Mouse (Mus musculus) fat pad, adult 2 months (tissue): ENCODE results near the gene Atg2a.

Experiments used
- DNase-seq: peaks from one replicate; pipeline ENCODE4 v3.0.0-alpha.2; 2011; ENCODE audit warnings: low read depth, low spot score; ENCODE audit errors: extremely low read depth

Atg2a gene

DNA sequence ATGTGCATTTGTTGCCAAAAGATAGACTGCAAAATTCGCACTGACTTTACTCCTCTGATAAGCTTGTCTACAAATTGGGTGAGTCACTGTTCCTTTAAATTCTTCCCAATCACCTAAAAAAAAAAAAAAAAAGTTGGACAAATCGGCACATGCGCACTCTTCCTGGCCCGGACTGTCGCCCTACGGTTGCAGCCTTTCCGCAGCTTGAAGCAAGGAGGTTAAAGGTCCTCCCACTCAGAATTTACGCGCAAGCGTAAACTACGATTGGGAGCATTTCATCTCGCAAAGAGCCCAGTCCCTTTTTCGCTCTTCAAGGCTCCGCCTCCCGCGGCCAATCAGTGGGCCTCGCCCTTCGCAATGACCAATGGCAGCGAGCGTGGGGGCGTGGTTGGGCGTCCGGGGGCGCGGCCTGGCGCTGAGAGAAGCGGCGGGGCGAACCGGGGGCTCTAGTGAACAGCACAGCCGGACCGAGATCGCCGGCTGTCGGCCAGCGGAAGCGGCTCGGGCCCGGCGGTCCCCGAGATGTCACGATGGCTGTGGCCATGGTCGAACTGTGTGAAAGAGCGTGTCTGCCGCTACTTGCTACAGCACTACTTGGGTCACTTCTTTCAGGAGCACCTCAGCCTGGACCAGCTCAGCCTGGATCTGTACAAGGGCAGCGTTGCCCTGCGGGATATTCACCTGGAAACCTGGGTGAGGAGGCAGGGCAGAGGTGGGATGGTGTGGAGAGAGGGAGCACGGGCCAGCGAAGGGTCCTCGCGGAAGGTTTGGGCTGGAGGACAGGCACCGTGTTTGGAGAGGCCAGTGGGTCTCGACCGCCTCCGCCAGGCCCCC is at the start of gene Atg2a:
Gene Atg2a (plus strand): TSS at position 395 of the 834 bp plus-strand sequence.
- peak; percentile 97 for DNase-seq

- no peak for DNase-seq
Measured at GRCm38 (mm10) chr19:6204265-6204664, 37.2 kb upstream of the Atg2a start.

- no peak for DNase-seq
Measured at GRCm38 (mm10) chr19:6206716-6207115, 34.8 kb upstream of the Atg2a start.

GRCm38 (mm10) chr19:6216046-6216705 is 25.3 kb upstream of the Atg2a start:
- no peak for DNase-seq

DNA sequence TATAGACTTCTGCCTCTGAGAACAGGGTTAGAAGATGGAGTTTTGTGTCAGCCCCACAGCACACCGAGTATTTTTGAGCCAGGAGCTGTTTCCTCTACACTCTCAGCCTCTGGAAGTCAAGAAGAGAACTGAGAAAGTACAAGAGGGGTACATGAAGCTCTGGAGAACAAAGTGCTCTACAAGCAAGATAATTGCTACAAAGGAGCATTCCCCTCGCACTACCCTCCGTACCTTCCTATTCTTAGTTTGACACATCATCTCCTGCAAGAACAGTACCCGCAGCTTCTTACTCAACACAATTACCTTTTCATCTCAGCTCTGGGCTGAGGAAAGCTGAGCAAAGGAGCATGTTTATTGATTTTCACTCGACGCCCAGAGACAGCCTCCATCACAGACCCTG is 22.9 kb upstream of the Atg2a start:
- DNase-seq: no peak

- no peak for DNase-seq
Measured at GRCm38 (mm10) chr19:6226135-6226534, 15.3 kb upstream of the Atg2a start, which contains the start of gene Gpha2. Gene Gpha2, plus strand, starts transcription at chr19:6226380.

DNA sequence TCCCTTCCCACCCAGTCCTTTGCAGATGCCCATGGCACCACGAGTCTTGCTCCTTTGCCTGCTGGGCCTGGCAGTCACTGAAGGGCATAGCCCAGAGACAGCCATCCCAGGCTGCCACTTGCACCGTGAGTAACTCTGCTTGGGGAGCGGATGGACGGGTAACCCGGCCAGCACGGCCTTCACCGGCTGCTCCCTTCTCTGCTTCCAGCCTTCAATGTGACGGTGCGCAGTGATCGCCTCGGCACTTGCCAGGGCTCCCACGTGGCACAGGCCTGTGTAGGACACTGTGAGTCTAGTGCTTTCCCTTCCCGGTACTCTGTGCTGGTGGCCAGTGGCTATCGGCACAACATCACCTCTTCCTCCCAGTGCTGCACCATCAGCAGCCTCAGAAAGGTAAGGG is 14.7 kb upstream of the Atg2a start:
- DNase-seq: no peak

DNA sequence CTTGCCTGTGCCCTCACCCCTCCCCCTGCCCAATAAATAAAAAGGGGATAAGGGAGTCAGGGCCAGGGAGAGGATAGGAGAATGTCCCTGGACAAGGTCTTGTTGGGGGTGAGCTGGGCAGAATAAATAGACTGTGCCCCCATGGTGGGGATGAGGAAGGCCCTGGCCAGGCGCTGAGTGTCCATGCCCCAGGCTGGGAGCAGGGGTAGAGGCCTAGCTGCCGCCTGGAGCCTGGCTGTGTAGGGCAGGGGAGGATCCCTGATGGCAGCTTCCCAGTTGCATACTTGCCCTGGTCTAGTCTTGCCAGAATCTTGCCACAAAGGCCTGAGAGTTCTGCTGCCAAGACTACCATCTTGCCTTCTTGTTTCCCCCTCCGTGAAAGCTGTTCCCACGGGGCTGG is 13.6 kb upstream of the Atg2a start:
- no peak for DNase-seq

- no peak for DNase-seq
Measured at GRCm38 (mm10) chr19:6230411-6230810, 11.1 kb upstream of the Atg2a start.

DNA sequence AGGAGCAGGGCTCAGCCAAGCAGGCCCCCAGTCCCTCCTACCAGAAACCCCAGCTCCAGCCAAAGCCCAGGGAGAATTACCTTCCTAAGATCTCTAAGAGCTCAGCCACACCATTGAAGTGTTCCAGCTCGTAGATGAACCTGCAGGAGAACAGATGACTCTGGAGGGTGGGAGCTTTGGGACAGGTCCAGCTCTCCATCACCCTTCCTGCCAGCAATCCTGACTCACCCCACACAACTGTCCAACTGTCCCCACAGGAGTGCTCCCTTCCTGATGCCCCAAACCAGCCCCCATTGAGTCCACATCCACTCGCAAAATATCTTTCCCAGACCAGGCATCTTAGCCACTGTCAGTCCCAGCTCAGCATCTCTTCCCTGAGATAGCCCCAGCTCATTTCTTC is 10.4 kb upstream of the Atg2a start:
- DNase-seq: no peak

DNA sequence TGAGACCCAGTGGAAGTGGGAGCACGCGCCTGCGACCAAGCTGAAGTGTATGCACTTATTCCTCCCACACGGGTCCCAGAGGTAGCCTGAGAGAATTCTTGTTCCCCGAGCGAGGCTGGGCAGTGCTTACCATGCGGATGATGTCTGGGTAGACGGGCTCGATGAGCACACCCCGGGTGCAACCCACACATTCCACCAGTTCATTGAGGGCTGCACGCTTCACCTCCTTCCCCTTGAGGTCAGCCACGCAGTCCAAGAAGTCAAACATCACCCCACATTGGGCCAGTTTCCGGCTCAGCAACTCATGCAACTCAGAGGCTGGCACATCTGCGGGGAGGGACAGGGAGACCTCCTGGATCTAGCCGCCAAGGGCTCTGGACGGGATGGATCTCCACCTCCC is 7.8 kb upstream of the Atg2a start:
- no peak for DNase-seq

- no peak for DNase-seq
Measured at GRCm38 (mm10) chr19:6234337-6235083, 7.0 kb upstream of the Atg2a start.

DNA sequence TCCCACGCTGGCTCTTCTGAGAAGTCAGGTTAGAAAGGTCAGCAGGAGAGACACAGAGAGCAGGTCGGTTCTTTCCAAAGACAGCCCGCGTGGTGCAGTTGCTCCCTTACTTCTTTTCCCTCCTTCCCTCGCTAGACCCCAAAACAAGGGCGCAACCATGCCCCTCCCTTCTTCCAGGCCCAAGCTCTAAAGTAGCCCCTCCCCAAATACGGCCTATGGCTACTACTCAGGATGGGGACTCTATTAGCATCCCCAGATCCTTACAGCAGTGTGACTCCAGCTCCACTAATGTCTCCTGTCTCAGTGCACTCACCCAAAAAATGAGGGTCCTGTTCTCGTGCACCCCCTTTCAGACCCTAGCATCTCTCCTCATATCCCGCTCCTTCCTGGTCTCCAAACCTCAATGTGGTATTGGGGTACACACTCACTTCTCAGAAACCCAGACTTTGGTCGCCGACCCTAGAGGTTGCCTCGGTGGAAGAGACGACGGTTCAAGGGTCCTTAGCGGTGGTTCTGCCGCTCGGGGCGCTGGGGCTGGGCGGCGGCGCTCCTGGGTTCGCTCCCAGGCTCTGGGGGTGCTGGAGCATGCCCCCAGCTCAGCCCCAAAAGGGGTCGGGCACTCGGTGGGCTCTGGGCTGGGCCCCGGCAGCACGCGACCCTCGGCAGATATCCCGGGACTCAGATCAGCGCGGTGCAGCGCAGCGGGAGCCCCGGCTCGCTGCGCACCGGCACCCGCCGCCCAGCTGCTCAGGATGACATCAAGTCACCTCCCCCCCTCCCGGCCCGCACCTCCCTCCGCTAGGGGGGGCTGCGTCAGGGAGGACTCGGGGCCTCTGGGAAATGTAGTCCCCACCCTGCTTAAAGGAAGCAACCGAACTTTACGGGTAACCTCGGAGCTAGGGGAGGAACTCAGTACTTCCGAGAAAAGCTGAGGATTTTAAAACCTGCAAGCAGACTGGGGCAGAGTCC is 6.1 kb upstream of the Atg2a start, which contains the start of gene Ppp2r5b:
Gene Ppp2r5b (minus strand): TSS at position 789 of the 969 bp plus-strand sequence.
- no peak for DNase-seq

DNA sequence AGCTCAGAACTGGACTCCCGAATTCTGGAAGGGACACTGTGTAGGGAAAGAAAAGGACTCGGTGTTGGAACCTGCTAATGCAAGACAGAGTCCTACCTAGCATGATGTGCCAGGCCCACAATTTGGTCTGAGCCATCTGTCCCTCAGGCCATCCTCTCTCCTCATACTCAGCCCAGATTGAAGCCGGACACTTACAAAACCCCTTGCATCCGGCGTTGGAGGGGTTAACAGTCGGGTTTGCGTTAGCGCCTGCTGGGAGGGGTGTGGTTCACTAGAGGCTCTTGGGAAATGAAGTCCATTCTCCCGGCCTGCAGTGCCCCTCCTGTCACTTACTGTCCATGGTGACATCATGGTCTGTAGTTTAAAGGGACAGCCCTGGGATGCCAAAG is 5.4 kb upstream of the Atg2a start:
- peak; percentile 76 for DNase-seq

- no peak for DNase-seq
Measured at GRCm38 (mm10) chr19:6236842-6237241, 4.6 kb upstream of the Atg2a start.

- DNase-seq: no peak
Measured at GRCm38 (mm10) chr19:6238740-6239139, 2.7 kb upstream of the Atg2a start.

DNA sequence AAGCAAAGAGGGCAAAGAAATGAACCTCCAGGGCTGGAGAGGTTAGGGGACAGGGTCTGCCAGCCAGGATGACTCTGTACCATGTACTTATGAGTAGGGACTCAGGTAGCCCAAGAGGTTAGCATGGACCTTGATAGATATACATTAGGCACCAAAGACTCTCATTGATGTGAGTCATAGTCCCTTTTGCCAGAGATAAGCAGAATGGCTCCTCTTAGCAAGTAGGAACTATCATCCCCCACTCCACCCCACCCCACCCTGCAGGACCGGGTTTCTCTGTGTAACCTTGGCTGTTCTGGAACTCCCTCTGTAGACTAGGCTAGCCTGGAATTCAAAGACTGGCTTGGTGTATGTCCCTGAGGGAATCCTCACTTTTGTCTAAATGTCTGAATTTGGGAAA is 1.3 kb upstream of the Atg2a start:
- no peak for DNase-seq

DNA sequence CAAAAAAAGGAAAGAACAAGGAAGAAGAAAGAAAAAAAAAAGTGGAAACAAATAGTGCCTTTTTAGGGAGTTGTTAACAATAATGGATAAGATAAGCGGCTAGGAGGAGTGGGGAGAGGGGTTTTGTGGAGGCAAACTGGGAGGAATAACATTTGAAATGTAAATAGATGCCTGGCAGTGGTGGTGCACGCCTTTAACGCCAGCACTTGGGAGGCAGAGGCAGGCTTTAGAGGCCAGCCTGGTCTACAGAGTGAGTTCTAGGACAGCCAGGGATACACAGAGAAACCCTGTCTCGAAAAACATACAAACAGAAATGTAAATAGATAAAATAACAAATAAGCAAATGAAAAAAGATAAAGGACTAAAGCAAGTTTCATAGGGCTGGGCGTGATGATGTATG is 743 bp upstream of the Atg2a start:
- DNase-seq: no peak

- no peak for DNase-seq
Measured at GRCm38 (mm10) chr19:6242281-6242680, 813 bp downstream of the Atg2a start.

DNA sequence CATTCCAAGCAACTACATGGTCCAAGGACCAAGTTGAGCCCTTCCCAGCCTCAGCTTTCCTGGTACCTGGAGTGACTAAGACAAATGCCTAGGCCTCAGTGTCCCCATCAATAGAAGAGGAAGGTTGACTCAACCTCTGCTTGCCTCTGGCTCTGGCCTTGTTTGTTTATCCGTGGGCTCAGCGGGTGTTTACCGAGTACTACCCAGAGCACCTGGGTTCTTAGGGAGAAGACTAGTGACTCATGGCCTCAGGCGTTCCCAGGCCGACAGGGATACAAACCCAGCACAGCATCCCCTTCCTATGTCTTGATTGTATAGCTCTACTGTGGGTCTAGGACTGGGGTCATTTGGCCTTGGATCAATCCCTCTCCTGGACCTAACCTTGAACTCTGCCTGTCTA is 1.8 kb downstream of the Atg2a start:
- DNase-seq: no peak
